Mouse (Mus musculus): Measurements from ENCODE around the gene Akap6.

DNA sequence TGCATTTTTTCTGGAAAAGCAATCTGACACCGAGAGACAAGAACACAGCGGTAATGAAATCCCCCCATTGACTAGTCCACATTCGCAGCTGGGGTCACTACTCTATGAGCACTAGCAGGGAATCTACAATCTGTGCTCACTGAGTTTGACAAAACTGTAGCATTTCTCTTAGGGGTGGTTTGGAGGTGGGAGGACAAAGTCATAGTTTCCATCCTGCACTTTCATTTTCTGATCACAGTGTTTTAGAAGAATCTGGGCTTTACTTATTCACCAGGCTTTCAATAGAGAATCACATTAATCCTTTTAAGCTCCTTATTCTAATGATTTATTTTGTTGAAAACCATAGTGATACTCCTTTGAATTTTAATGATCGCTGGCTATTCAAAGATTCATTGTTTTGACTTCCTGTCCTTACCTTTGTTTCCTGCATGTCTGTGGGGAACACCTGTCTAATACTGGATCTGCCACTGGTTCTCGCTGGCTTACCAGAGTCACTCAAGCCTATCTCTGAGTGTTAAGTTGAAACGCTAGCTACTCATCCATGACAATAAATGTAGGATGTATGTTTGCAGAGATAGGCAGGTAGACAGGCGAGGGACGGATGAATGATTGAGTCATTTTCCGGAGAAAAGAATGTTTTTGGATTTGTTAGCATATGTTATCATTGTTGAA, 325.5 kb downstream of the Akap6 start:
- TF ChIP-seq POLR2A (IDR thresholded peaks at IDR 0.05; ENCODE audit: control insufficient read depth, extremely low read depth, insufficient read depth, low read length, poor library complexity) (no peak), CTCF (IDR thresholded peaks at IDR 0.05; ENCODE audit: borderline replicate concordance, control insufficient read depth, extremely low read depth, insufficient read depth, low read length, poor library complexity) (no peak)

Data from thymus, adult 2 months (tissue).